Comparison of ENCODE assay signal across 17 mouse cellular contexts in genomic region chr19:3373380-3373779, GRCm38 (mm10). TPM values are rescaled to one million over a fixed set of nuclear protein-coding genes. Genes with fewer than 3 reads are reported as not detected.
DNase-seq lines count a peak whose midpoint lies in the region; ATAC-seq lines count a peak whose summit lies in the region.
"Had no signal": no experiment of that assay in that cellular context is flagged by ENCODE, and none has a peak within 500 bp of the region (broad histone marks: within the 10 kb centered on the region; RNA-seq: fewer than 3 reads in every experiment).

No protein-coding gene starts in this region.

- H3K36me3 ChIP-seq in heart, embryonic 12.5 days, result peaks cover 89% of the 10 kb centered on the region
- H3K36me3 ChIP-seq in neural tube, embryonic 15.5 days, result no peaks in the 10 kb centered on the region

- peak; percentile 49 to 59 for DNase-seq in heart, adult 18-20 months
- no peak for DNase-seq in neural tube, embryonic 10.5 days (ENCODE audit: extremely low spot score, low spot score)
- DNase-seq in heart, postnatal 14 days, result peak; percentile 55 to 56
- DNase-seq in kidney, postnatal 36 days, result peak; percentile 49 to 70
- no peak for DNase-seq in frontal cortex, adult 2 months (ENCODE audit: extremely low spot score in 1 of 2, low spot score in 1 of 2)
- DNase-seq in embryo, embryonic 10 days (ENCODE audit: low spot score), result no peak
- DNase-seq: cerebellum, adult 11 months; thymus, adult 18-20 months had no signal

- 61% methylated on average over 12 of the region's 12 CpGs for WGBS in heart, embryonic 12.5 days
- 65% methylated on average over 12 of the region's 12 CpGs for WGBS in neural tube, embryonic 15.5 days

- no peaks in the 10 kb centered on the region for H3K27me3 ChIP-seq in heart, embryonic 12.5 days (replicated peaks)
- H3K27me3 ChIP-seq in neural tube, embryonic 15.5 days (replicated peaks), result no peaks in the 10 kb centered on the region
- H3K27me3 ChIP-seq: limb, embryonic 15.5 days had no signal

- ATAC-seq in heart, embryonic 12.5 days (ENCODE audit: insufficient number of reproducible peaks, low FRiP score), result no peak
- ATAC-seq in neural tube, embryonic 15.5 days (ENCODE audit: low FRiP score), result no peak
- ATAC-seq: hindbrain, postnatal 0 days had no signal

- no peak overlapping the region for H3K4me2 ChIP-seq in heart, embryonic 12.5 days
- 0 out of 2 replicates have a peak overlapping the region, but pooled peaks have one; percentile 11 for H3K4me2 ChIP-seq in neural tube, embryonic 15.5 days
- H3K4me2 ChIP-seq: limb, embryonic 15.5 days; midbrain, embryonic 11.5 days had no signal

- 0 out of 2 replicates have a peak, but pooled peaks cover 6% of the 10 kb centered on the region for H3K4me1 ChIP-seq in heart, embryonic 12.5 days (replicated peaks)
- no peaks in the 10 kb centered on the region for H3K4me1 ChIP-seq in neural tube, embryonic 15.5 days
- H3K4me1 ChIP-seq: limb, embryonic 15.5 days had no signal

- no peak overlapping the region for H3K4me3 ChIP-seq in heart, embryonic 12.5 days
- no peak overlapping the region for H3K4me3 ChIP-seq in neural tube, embryonic 15.5 days (replicated peaks)
- H3K4me3 ChIP-seq: limb, embryonic 15.5 days had no signal

- H3K9ac ChIP-seq in heart, embryonic 12.5 days, result no peak overlapping the region
- no peak overlapping the region for H3K9ac ChIP-seq in neural tube, embryonic 15.5 days (replicated peaks)
- H3K9ac ChIP-seq: limb, embryonic 15.5 days had no signal

- intact Hi-C loops in heart, postnatal 14 days (cut with DNase I), result no loop called here

- no peak overlapping the region for H3K27ac ChIP-seq in heart, embryonic 12.5 days (ENCODE audit: poor library complexity, severe bottlenecking)
- H3K27ac ChIP-seq in neural tube, embryonic 15.5 days (replicated peaks), result no peak overlapping the region
- H3K27ac ChIP-seq: hindbrain, postnatal 0 days; kidney, postnatal 0 days; limb, embryonic 15.5 days had no signal

- no peaks in the 10 kb centered on the region for H3K9me3 ChIP-seq in heart, embryonic 12.5 days (replicated peaks)
- no peaks in the 10 kb centered on the region for H3K9me3 ChIP-seq in neural tube, embryonic 15.5 days (replicated peaks)
- H3K9me3 ChIP-seq: limb, embryonic 15.5 days had no signal

RNA-seq across cellular contexts. Expression of gene Tesmin, which starts 15.3 kb away (rescaled TPM):
- total RNA-seq in heart, adult 18-20 months (2021), result 1 to 10 TPM; 1.4 to 2.0 TPM
- polyA plus RNA-seq in heart, embryonic 12.5 days (2016; fragmentation: Nextera tagmentation; extraction: Ambion mirVana), result 0.46 and 0.83 TPM in 2 replicates
- 0.33 and 0.38 TPM in 2 replicates for polyA plus RNA-seq in neural tube, embryonic 15.5 days (2015; fragmentation: Nextera tagmentation; extraction: Ambion mirVana)
- 1 to 10 TPM; 5.0 to 5.2 TPM for total RNA-seq in heart, postnatal 14 days (2021)
- 0.10 and 0.13 TPM in 2 replicates for polyA plus RNA-seq in frontal cortex, adult 2 months (2012; rRNA removed)

RNA-seq across cellular contexts. Expression of gene Gal, which starts 41.0 kb away (rescaled TPM):
- total RNA-seq in heart, adult 18-20 months (2021), result not detected
- polyA plus RNA-seq in heart, embryonic 12.5 days (2016; fragmentation: Nextera tagmentation; extraction: Ambion mirVana), result 8.1 and 8.5 TPM in 2 replicates
- 39.2 and 47.3 TPM in 2 replicates for polyA plus RNA-seq in neural tube, embryonic 15.5 days (2015; fragmentation: Nextera tagmentation; extraction: Ambion mirVana)
- total RNA-seq in heart, postnatal 14 days (2021), result not detected
- polyA plus RNA-seq in frontal cortex, adult 2 months (2012; rRNA removed), result 8.7 and 10.8 TPM in 2 replicates
- total RNA-seq: hematopoietic stem cell, adult 5-6 weeks; neutrophil, adult 5-6 weeks had no signal
- polyA plus RNA-seq: liver, embryonic 16.5 days had no signal

RNA-seq across cellular contexts. Expression of gene Cpt1a, which starts 51.2 kb away (rescaled TPM):
- total RNA-seq in heart, adult 18-20 months (2021), result 10 to 100 TPM; 39.2 to 54.4 TPM
- polyA plus RNA-seq in heart, embryonic 12.5 days (2016; fragmentation: Nextera tagmentation; extraction: Ambion mirVana), result 22.3 and 22.4 TPM in 2 replicates
- 14.7 and 21.6 TPM in 2 replicates for polyA plus RNA-seq in neural tube, embryonic 15.5 days (2015; fragmentation: Nextera tagmentation; extraction: Ambion mirVana)
- total RNA-seq in heart, postnatal 14 days (2021), result 10 to 100 TPM; 80.3 to 87.5 TPM
- polyA plus RNA-seq in frontal cortex, adult 2 months (2012; rRNA removed), result 22.6 and 25.1 TPM in 2 replicates

Comparison
In these comparisons a context has a peak if more than half of its experiments do, and no peak if none do; other contexts are left out.
1. DNase-seq: peak in heart, adult 18-20 months (2 of 2), heart, postnatal 14 days (2 of 2) and kidney, postnatal 36 days (2 of 2); none in neural tube, embryonic 10.5 days (single experiment), frontal cortex, adult 2 months (0 of 2) and embryo, embryonic 10 days (single experiment).